Mouse (Mus musculus): ENCODE results near the gene Olfr401. TPM values are rescaled to one million over a fixed set of nuclear protein-coding genes. Genes with fewer than 3 reads are reported as not detected.
"Not testable (repeated sequence)": the region's sequence is repeated elsewhere in the genome, so short reads cannot be mapped to it uniquely, and the experiment has no call there.

Olfr401 gene
- polyA plus RNA-seq (2016; fragmentation: Nextera tagmentation; extraction: Ambion mirVana): not detected in 2 replicates

DNA sequence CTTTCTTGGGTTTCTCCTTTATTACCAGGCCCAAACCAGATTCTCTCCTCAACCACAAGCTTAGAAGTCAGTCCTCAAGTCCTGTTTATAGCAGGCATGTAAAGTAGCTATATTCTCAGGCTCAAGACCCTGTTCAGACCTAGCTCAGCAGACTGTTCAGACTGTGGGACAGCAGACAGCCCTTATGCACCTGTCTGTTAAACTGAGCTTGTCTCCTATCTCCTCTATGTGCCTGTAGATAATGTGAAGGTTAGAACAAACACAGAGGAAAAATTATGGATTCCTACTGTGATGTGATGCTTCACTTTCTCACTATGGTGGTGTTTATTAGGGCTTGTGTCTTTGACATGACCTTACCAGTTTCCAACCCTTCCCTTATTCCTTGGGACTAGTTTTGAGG is at the start of gene Olfr401:
TSS of gene Olfr401 (plus strand) at position 301 of the 400 bp plus-strand sequence.
- H3K9me3 ChIP-seq: peaks cover 24% of the 10 kb centered on the region; the same call in 1 of the 2 replicates
- no peaks in the 10 kb centered on the region for H3K4me1 ChIP-seq
- DNase-seq (ENCODE audit: low spot score): no peak
- no peak within 1 kb of the TSS for H3K27ac ChIP-seq
- H3K27me3 ChIP-seq (ENCODE audit: insufficient read depth, poor library complexity, severe bottlenecking): no peaks in the 10 kb centered on the region
- H3K4me3 ChIP-seq: no peak within 1 kb of the TSS
- no peaks in the 10 kb centered on the region for H3K36me3 ChIP-seq

DNA sequence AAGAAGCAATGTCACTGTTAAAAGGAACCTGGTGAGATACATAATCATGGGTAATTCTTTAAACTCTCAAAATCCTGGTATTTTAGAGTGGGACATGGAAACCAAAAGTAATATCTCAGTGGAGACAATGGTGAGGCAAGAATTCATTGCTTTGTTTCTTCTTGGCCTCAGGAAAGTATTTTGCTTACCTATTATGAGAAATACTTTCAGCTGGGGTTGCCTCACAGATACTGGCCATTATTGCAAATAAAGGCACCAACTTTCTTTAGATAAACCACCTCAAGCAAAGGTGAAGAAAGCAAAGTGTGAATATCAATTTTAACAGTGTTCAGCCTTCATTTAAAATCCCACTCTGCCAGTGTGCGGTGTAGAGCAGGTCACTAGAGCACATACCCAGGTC is 43.9 kb upstream of the Olfr401 start, which contains the start of gene Zfp616:
TSS of gene Zfp616 (plus strand) at position 301 of the 400 bp plus-strand sequence.
- Histone ChIP-seq H3K27ac (no peak within 1 kb of the TSS), H3K36me3 (no peaks in the 10 kb centered on the region), H3K27me3 (ENCODE audit: insufficient read depth, poor library complexity, severe bottlenecking) (no peaks in the 10 kb centered on the region), H3K4me3 (no peak within 1 kb of the TSS), H3K9me3 (peaks cover 2% of the 10 kb centered on the region; the same call in 1 of the 2 replicates), H3K4me1 (no peaks in the 10 kb centered on the region)
- no peak for DNase-seq (ENCODE audit: low spot score)
- 83% methylated on average over 1 of the region's 1 CpGs for WGBS

DNA sequence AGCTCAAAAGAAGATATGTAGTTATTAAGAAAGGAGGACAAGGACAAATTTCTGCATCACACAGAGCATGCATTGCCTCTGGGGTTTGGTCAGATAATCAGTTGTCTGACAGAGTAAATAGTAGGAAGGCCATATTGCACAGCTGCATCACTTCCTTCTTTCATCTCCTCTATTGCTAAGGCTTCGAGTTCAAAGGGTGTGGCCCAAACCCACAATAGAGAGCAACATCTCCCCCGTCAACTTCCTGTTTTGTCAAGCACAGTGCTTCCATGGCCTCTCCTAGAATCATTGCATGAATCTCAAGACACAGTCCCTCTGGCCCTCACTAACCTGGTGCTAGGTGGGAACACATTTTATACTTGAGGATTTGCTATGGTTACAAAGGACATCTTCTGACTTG is 12.8 kb upstream of the Olfr401 start:
- Histone ChIP-seq H3K27ac (no peak overlapping the region), H3K36me3 (no peaks in the 10 kb centered on the region), H3K4me3 (no peak overlapping the region), H3K27me3 (ENCODE audit: insufficient read depth, poor library complexity, severe bottlenecking) (no peaks in the 10 kb centered on the region), H3K4me1 (no peaks in the 10 kb centered on the region), H3K9me3 (no peaks in the 10 kb centered on the region)
- DNase-seq (ENCODE audit: low spot score): no peak
- WGBS: 65% methylated on average over 2 of the region's 2 CpGs

DNA sequence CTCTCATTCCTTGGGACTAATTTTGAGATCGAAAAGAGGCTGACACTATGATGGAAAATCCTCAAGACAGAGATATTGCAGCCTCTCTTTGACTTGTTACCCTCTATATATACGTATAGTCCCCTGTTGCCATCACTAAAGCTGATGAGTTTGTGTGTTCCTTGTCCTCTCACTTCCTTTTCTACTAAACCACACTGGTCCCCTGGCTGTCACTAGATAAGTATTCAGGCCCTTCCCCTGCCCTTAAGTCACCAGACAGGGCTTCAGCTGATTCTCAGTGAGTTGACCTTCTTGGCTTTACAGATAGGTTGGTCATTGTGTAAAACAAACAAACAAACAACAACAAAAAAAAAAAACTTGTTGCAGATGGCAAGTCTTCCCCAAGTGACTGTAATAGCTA is 12.0 kb upstream of the Olfr401 start:
- Histone ChIP-seq H3K9me3 (no peaks in the 10 kb centered on the region), H3K4me3 (no peak overlapping the region), H3K36me3 (no peaks in the 10 kb centered on the region), H3K27me3 (ENCODE audit: insufficient read depth, poor library complexity, severe bottlenecking) (no peaks in the 10 kb centered on the region), H3K27ac (no peak overlapping the region), H3K4me1 (no peaks in the 10 kb centered on the region)
- 53% methylated on average over 2 of the region's 2 CpGs for WGBS
- no peak for DNase-seq (ENCODE audit: low spot score)

DNA sequence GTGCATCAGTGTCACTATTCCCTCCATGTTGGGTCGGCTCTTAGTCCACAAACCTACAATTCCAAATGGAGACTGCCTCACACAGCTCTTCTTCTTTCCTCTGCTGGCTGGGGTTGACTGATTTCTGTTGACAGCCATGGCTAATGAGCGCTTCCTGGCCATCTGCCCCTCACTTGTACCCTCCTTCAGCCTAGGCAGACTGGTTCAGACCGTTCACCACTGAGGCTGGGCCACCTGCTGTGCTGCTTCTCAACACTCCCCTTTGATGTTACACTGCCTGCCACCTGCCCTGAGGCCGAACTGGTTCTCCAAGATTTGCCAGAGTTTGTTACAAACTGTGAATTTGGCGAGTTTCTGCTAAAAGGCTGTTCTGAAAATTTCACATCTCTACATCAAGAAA is 8.4 kb upstream of the Olfr401 start:
- no peak overlapping the region for H3K4me3 ChIP-seq
- no peaks in the 10 kb centered on the region for H3K36me3 ChIP-seq

DNA sequence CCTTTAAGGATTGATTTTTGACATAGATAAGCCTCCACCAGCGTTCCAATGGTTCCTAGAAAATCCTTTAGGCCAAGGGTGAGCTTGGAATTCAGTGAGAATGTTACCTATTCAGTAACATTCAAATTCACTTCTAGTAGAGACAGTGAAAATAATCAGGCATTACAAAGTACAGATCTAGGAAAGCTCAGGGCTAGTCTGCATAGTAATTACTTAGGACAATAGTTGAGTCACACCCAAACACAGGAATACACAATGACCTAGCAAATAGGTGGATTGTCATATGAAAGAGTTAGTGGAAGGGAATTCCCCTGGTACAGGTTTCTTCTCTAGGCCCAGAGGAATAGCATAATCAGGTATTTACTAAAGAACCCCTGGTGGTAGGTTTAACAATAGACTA is 26.5 kb downstream of the Olfr401 start:
- H3K36me3 ChIP-seq; H3K27ac ChIP-seq; H3K4me3 ChIP-seq; DNase-seq (ENCODE audit: low spot score); H3K27me3 ChIP-seq (ENCODE audit: insufficient read depth, poor library complexity, severe bottlenecking); H3K4me1 ChIP-seq: not testable (repeated sequence)
- H3K9me3 ChIP-seq: peaks cover 38% of the 10 kb centered on the region
- 31% methylated on average over 1 of the region's 1 CpGs for WGBS

More for the DNA sequence above, 8.4 kb upstream of the Olfr401 start:
- DNase-seq (ENCODE audit: low spot score): no peak
- 29% methylated on average over 5 of the region's 5 CpGs for WGBS
- Histone ChIP-seq H3K27ac (no peak overlapping the region), H3K4me1 (no peaks in the 10 kb centered on the region), H3K27me3 (ENCODE audit: insufficient read depth, poor library complexity, severe bottlenecking) (no peaks in the 10 kb centered on the region), H3K9me3 (peaks cover 14% of the 10 kb centered on the region; the same call in 1 of the 2 replicates)

DNA sequence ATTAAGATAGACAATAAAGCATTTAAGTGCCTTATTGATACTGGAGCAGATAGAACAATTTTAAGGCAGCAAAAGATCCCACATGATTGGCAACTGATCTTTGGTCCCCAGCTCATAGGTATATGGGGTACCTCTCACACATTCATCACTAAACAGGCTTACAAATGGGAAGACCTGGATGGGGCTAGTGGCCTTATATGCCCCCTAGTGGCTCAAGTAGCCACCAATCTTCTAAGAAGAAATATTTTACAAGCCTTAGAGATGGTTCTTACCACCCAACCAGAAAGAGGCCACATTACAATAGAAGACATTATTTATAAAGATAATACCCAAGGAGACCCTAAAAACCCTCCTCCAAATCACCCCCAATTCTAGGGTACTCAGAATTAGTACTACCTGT is 32.4 kb downstream of the Olfr401 start:
- no peak overlapping the region for H3K4me3 ChIP-seq
- no peak for DNase-seq (ENCODE audit: low spot score)
- H3K4me1 ChIP-seq: no peaks in the 10 kb centered on the region
- no peak overlapping the region for H3K27ac ChIP-seq
- H3K9me3 ChIP-seq: peaks cover 34% of the 10 kb centered on the region
- no peaks in the 10 kb centered on the region for H3K27me3 ChIP-seq (ENCODE audit: insufficient read depth, poor library complexity, severe bottlenecking)
- H3K36me3 ChIP-seq: no peaks in the 10 kb centered on the region

DNA sequence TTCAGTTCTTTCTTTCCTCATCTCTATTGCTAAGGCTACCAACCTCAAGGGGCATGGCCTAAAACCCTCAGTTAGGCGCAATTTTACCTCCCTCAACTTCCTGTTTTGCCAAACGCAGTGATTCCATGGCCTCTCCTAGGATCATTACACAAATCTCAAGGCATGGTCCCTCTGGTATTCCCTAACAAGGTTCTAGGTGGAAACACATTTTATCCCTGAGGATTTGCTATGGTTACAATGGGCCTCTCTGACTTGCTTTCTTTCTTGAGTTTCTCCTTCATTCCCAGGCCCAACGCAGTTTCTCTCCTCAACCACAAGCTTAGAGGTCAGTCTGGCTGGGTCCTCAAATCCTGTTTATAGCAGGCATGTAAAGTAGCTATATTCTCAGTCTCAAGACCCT is 39.7 kb downstream of the Olfr401 start, which contains the start of gene Olfr402:
TSS of gene Olfr402 (plus strand) at position 301 of the 400 bp plus-strand sequence.
- no peak for DNase-seq (ENCODE audit: low spot score)
- no peaks in the 10 kb centered on the region for H3K4me1 ChIP-seq
- no peaks in the 10 kb centered on the region for H3K36me3 ChIP-seq
- H3K27ac ChIP-seq: no peak within 1 kb of the TSS
- no peak within 1 kb of the TSS for H3K4me3 ChIP-seq
- H3K27me3 ChIP-seq (ENCODE audit: insufficient read depth, poor library complexity, severe bottlenecking): no peaks in the 10 kb centered on the region
- 60% methylated on average over 3 of the region's 3 CpGs for WGBS
- H3K9me3 ChIP-seq: peaks cover 25% of the 10 kb centered on the region

DNA sequence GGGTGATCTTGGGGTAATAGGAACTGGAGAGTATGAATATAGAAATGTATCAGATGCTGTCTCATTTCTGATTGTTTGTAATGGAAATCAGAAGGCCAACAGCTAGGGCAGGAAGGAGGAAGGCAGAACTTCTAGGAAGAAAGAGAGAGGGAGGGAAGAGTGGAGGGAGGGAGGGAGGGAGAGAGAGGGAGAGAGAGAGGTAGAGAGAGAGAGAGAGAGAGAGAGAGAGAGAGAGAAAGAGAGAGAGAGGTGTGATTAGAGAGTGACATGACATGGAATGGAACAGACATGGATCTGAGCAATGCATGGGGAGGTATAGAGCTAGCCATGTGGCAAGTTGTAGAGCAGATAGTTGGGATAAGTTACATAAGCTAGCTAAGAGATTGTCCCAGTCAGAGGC is 55.3 kb downstream of the Olfr401 start:
- Histone ChIP-seq H3K36me3 (no peaks in the 10 kb centered on the region), H3K27me3 (ENCODE audit: insufficient read depth, poor library complexity, severe bottlenecking) (no peaks in the 10 kb centered on the region), H3K9me3 (peaks cover 3% of the 10 kb centered on the region), H3K4me1 (no peaks in the 10 kb centered on the region), H3K27ac (no peak overlapping the region), H3K4me3 (no peak overlapping the region)
- DNase-seq (ENCODE audit: low spot score): no peak

Other genes starting within 250 kb of the Olfr401 start
- not detected in 2 replicates for gene Olfr394, start 222.9 kb upstream of the Olfr401 start, polyA plus RNA-seq (2016; fragmentation: Nextera tagmentation; extraction: Ambion mirVana)
- gene Olfr395, start 204.4 kb upstream of the Olfr401 start, polyA plus RNA-seq (2016; fragmentation: Nextera tagmentation; extraction: Ambion mirVana): not detected in 2 replicates
- not detected in 2 replicates for gene Olfr23, start 177.0 kb upstream of the Olfr401 start, polyA plus RNA-seq (2016; fragmentation: Nextera tagmentation; extraction: Ambion mirVana)
- not detected in 2 replicates for gene Olfr397, start 152.9 kb upstream of the Olfr401 start, polyA plus RNA-seq (2016; fragmentation: Nextera tagmentation; extraction: Ambion mirVana)
- not detected in 2 replicates for gene Olfr398, start 123.3 kb upstream of the Olfr401 start, polyA plus RNA-seq (2016; fragmentation: Nextera tagmentation; extraction: Ambion mirVana)
- not detected in 2 replicates for gene Olfr139, start 57.2 kb upstream of the Olfr401 start, polyA plus RNA-seq (2016; fragmentation: Nextera tagmentation; extraction: Ambion mirVana)
- gene Olfr399, start 57.1 kb upstream of the Olfr401 start, polyA plus RNA-seq (2016; fragmentation: Nextera tagmentation; extraction: Ambion mirVana): not detected in 2 replicates
- not detected in 2 replicates for gene Zfp616, start 43.8 kb upstream of the Olfr401 start, polyA plus RNA-seq (2016; fragmentation: Nextera tagmentation; extraction: Ambion mirVana)
- gene Olfr402, start 39.8 kb downstream of the Olfr401 start, polyA plus RNA-seq (2016; fragmentation: Nextera tagmentation; extraction: Ambion mirVana): not detected in 2 replicates
- not detected in 2 replicates for gene Olfr403, start 72.5 kb downstream of the Olfr401 start, polyA plus RNA-seq (2016; fragmentation: Nextera tagmentation; extraction: Ambion mirVana)
- not detected in 2 replicates for gene Olfr43, start 97.7 kb downstream of the Olfr401 start, polyA plus RNA-seq (2016; fragmentation: Nextera tagmentation; extraction: Ambion mirVana)
- not detected in 2 replicates for gene Olfr406, start 146.1 kb downstream of the Olfr401 start, polyA plus RNA-seq (2016; fragmentation: Nextera tagmentation; extraction: Ambion mirVana)
- not detected in 2 replicates for gene Olfr59, start 170.0 kb downstream of the Olfr401 start, polyA plus RNA-seq (2016; fragmentation: Nextera tagmentation; extraction: Ambion mirVana)
- not detected in 2 replicates for gene Olfr410, start 224.3 kb downstream of the Olfr401 start, polyA plus RNA-seq (2016; fragmentation: Nextera tagmentation; extraction: Ambion mirVana)
- not detected in 2 replicates for gene Olfr411, start 238.9 kb downstream of the Olfr401 start, polyA plus RNA-seq (2016; fragmentation: Nextera tagmentation; extraction: Ambion mirVana)
- gene Olfr412, start 248.4 kb downstream of the Olfr401 start, polyA plus RNA-seq (2016; fragmentation: Nextera tagmentation; extraction: Ambion mirVana): not detected in 2 replicates